Mouse (Mus musculus) bone marrow, adult 2 months (tissue): Measurements from ENCODE around the gene Myof. TPM values are rescaled to one million over a fixed set of nuclear protein-coding genes. Genes with fewer than 3 reads are reported as not detected.

Experiments used
- H3K27ac ChIP-seq: fragments of 200-500 bp; 2 replicates; pipeline ENCODE4 v1.5.1; 2012; ENCODE audit warnings: low read depth, mild to moderate bottlenecking, control low read depth, inconsistent platforms, low read length; ENCODE audit not compliant: control insufficient read depth, poor library complexity, insufficient read depth
- H3K4me1 ChIP-seq: fragments of 200-500 bp; 2 replicates; pipeline ENCODE4 v1.6.1; 2011; ENCODE audit warnings: low read length; ENCODE audit not compliant: control insufficient read depth, insufficient read depth
- H3K4me3 ChIP-seq: fragments of 200-500 bp; replicated peaks from 2 replicates; pipeline ENCODE3; 2011; ENCODE audit warnings: mild to moderate bottlenecking, low read depth, low read length, control low read depth; ENCODE audit not compliant: control insufficient read depth
- CTCF ChIP-seq: fragments of 200-500 bp; IDR thresholded peaks from 2 replicates; pipeline ENCODE4 v1.5.1; 2011; ENCODE audit warnings: low read length, control low read depth; ENCODE audit not compliant: control insufficient read depth, insufficient read depth
- POLR2A ChIP-seq: fragments of 200-500 bp; IDR thresholded peaks from 2 replicates; pipeline ENCODE4 v1.6.1; 2011; ENCODE audit warnings: low read depth, mild to moderate bottlenecking, control low read depth, low read length, borderline replicate concordance; ENCODE audit not compliant: control insufficient read depth
- WGBS: fragments of 180-500 bp; shearing (Covaris S2); methylation state at CpG from one replicate; pipeline ENCODE4 v1.1.7; 2018; 5-methylcytosine and 5-hydroxymethylcytosine counted together
- polyA plus RNA-seq: library from polyadenylated mRNA; stranded (reverse); fragments of >200 nt; gene quantifications from 2 replicates; pipeline ENCODE4 v1.2.4, GENCODE M21; 2011; ENCODE audit warnings: low replicate concordance; ENCODE audit not compliant: missing spikeins, insufficient read depth, insufficient read length

Myof gene
- polyA plus RNA-seq, 1 experiment, result 12.4 TPM

DNA sequence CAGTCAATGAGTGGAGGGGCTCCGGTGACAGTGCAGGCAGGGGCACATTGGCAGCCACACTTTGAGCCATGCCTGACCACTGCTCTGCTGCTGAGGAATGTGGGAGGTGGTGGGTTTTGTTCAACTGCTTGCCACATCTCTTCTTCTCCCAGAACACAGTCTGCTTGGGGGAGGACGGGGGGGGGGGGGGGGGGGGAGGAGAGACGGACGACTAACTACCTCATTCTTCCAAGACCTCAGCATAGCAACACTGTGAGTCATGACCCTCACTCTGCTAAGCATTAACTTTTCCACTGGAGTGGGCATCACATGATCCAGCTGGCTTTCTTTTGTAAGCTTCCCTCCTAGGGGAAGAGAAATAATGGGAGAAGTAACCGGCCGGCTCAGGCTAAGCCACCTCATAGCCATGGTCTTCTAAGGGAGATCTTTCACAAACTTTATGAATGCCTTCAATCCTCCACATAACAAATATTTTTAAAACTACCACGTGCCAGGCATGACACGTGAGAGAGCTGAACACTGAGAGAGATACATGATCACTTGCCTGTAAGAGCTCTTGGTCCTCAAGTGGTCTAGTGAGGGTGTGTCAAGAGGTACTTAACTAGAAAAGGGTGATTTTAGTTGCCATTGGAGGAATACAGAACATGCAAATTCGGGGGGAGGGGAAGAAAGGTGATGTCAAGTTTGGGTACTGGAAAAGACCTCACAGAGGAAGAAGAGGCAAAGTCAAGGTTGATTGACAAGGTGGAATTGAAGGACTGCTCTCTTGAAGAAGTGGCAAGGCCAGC is 17.9 kb downstream of the Myof start:
- WGBS, result 59% methylated on average over 7 of the region's 9 CpGs
- Histone ChIP-seq H3K27ac (peak overlapping the region; percentile 36), H3K4me1 (peaks cover 11% of the 10 kb centered on the region), H3K4me3 (no peak overlapping the region)
- no peak for TF ChIP-seq POLR2A
- no peak for TF ChIP-seq CTCF

DNA sequence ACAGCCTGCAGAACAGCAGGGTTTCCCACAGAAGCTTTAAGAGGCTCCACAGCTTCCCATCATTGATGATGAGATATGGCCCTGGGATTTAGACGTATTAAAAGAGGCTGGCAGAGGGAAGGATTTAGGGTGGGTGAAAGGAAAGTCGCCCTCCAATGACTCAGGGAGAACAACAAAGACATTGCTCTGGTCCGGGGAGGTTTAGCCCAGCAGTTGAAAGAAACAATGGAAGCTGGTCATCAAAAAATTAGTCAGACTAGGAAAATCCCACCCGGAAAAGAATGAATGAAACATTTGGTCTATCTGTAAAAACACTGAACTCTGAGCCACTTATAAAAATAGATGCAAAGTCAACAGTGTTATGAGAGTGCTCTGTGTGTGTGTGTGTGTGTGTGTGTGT is 19.8 kb downstream of the Myof start:
- Histone ChIP-seq H3K4me1 (peaks cover 9% of the 10 kb centered on the region; the same call in 1 of the 2 replicates), H3K27ac (no peak overlapping the region), H3K4me3 (no peak overlapping the region)
- TF ChIP-seq POLR2A (no peak), CTCF (no peak)
- 67% methylated on average over 4 of the region's 4 CpGs for WGBS

DNA sequence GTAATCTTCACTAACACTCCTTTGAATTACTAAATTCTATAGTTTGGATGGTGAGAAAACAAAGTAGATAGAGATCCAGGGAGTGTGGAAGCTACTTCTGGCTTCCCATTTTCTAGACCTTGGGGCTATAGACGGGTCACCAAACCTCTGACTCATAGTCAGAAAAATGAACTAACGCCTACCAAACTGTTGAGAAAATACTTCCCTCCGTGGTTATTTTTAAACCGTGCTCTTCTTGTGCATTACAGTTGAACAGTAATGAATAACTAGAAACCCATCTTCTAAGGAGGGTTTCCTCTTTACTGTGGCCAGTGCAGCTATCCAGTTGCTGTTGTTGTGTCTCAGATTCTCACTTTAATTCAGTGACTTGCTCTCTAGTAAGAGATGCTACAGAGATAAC is 20.7 kb downstream of the Myof start:
- no peak for TF ChIP-seq POLR2A
- TF ChIP-seq CTCF, result no peak
- Histone ChIP-seq H3K4me1 (peaks cover 9% of the 10 kb centered on the region; the same call in 1 of the 2 replicates), H3K27ac (no peak overlapping the region), H3K4me3 (no peak overlapping the region)
- 2% methylated on average over 4 of the region's 4 CpGs for WGBS

GRCm38 (mm10) chr19:38015873-38016254 is 27.5 kb downstream of the Myof start:
- Histone ChIP-seq H3K4me1 (peaks cover 1% of the 10 kb centered on the region; the same call in 1 of the 2 replicates), H3K27ac (no peak overlapping the region), H3K4me3 (no peak overlapping the region)
- TF ChIP-seq POLR2A (no peak), CTCF (no peak)
- WGBS, result 64% methylated on average over 1 of the region's 1 CpGs

- Histone ChIP-seq H3K4me1 (peaks cover 1% of the 10 kb centered on the region; the same call in 1 of the 2 replicates), H3K4me3 (no peak overlapping the region), H3K27ac (no peak overlapping the region)
- 56% methylated on average over 1 of the region's 1 CpGs for WGBS
- TF ChIP-seq CTCF, result no peak
- TF ChIP-seq POLR2A, result no peak
These were observed 28.1 kb downstream of the Myof start for GRCm38 (mm10) chr19:38015180-38015872.

DNA sequence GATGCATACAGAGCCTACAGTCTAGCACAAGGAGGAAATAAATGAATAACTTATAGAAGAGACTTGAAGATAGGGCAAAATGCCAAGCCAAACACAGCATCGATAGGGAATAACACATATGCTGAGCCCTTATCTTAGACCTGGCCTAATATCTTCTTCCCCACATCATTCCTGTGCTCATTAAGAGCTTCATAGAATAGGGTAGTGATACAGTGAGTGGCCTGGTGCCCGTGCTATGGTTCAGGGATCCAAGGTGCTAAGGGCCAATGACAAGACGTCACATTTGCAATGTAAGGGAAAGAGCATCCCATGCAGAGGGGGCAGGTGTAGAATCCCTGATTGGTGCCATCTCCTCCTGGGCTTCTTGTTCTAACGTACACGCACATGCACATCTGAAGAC is 28.9 kb downstream of the Myof start:
- Histone ChIP-seq H3K27ac (no peak overlapping the region), H3K4me1 (peaks cover 1% of the 10 kb centered on the region; the same call in 1 of the 2 replicates), H3K4me3 (no peak overlapping the region)
- WGBS, result 81% methylated on average over 5 of the region's 5 CpGs
- TF ChIP-seq CTCF (no peak), POLR2A (no peak)

GRCm38 (mm10) chr19:38011379-38011778 is 32.0 kb downstream of the Myof start:
- Histone ChIP-seq H3K4me1 (peaks cover 1% of the 10 kb centered on the region; the same call in 1 of the 2 replicates), H3K4me3 (no peak overlapping the region), H3K27ac (no peak overlapping the region)
- TF ChIP-seq CTCF (no peak), POLR2A (no peak)
- WGBS, result 6% methylated on average over 1 of the region's 1 CpGs

DNA sequence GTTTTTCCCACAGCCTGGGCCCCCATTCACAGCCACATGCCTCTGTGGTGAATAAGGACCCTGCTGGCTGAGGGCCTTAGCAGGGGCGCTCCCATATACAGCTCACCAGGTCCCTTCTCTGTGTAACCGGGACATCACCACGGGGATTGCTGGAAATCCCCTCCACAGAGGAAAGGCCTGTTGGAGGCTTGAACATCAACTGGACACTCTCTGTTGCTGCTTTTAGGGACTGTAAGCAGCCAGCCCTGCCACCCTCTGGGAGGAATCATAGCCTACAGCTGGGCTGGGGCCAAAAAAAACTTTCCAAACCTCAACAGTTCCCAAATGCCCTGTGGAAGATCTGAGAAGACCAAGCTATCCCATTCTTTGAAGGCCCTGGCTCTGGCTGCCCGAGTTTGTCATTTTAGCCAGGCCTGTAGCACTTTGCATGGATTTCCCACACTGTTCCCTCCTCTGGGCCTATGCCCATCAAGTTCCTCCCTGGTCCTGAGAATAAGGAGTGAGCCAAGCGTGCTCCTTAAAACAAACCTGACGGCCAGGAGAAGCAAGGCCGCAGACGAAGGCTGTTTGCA is 38.5 kb downstream of the Myof start:
- WGBS, result 79% methylated on average over 8 of the region's 8 CpGs
- Histone ChIP-seq H3K27ac (no peak overlapping the region), H3K4me1 (no peaks in the 10 kb centered on the region), H3K4me3 (no peak overlapping the region)
- TF ChIP-seq CTCF (no peak), POLR2A (no peak)
